Mouse (Mus musculus) bone marrow, adult 2 months (tissue): ENCODE data around the gene Olfr1255. TPM values are rescaled to one million over a fixed set of nuclear protein-coding genes. Genes with fewer than 3 reads are reported as not detected.

Source experiments
- H3K27ac ChIP-seq: fragments of 200-500 bp; 2 replicates; pipeline ENCODE4 v1.5.1; 2012; ENCODE audit warnings: low read depth, mild to moderate bottlenecking, control low read depth, inconsistent platforms, low read length; ENCODE audit not compliant: control insufficient read depth, poor library complexity, insufficient read depth
- H3K4me1 ChIP-seq: fragments of 200-500 bp; 2 replicates; pipeline ENCODE4 v1.6.1; 2011; ENCODE audit warnings: low read length; ENCODE audit not compliant: control insufficient read depth, insufficient read depth
- H3K4me3 ChIP-seq: fragments of 200-500 bp; replicated peaks from 2 replicates; pipeline ENCODE3; 2011; ENCODE audit warnings: mild to moderate bottlenecking, low read depth, low read length, control low read depth; ENCODE audit not compliant: control insufficient read depth
- CTCF ChIP-seq: fragments of 200-500 bp; IDR thresholded peaks from 2 replicates; pipeline ENCODE4 v1.5.1; 2011; ENCODE audit warnings: low read length, control low read depth; ENCODE audit not compliant: control insufficient read depth, insufficient read depth
- POLR2A ChIP-seq: fragments of 200-500 bp; IDR thresholded peaks from 2 replicates; pipeline ENCODE4 v1.6.1; 2011; ENCODE audit warnings: low read depth, mild to moderate bottlenecking, control low read depth, low read length, borderline replicate concordance; ENCODE audit not compliant: control insufficient read depth
- WGBS: fragments of 180-500 bp; shearing (Covaris S2); methylation state at CpG from one replicate; pipeline ENCODE4 v1.1.7; 2018; 5-methylcytosine and 5-hydroxymethylcytosine counted together
- polyA plus RNA-seq: library from polyadenylated mRNA; stranded (reverse); fragments of >200 nt; gene quantifications from 2 replicates; pipeline ENCODE4 v1.2.4, GENCODE M21; 2011; ENCODE audit warnings: low replicate concordance; ENCODE audit not compliant: missing spikeins, insufficient read depth, insufficient read length

Olfr1255 gene
- polyA plus RNA-seq, result not detected in 2 replicates

DNA sequence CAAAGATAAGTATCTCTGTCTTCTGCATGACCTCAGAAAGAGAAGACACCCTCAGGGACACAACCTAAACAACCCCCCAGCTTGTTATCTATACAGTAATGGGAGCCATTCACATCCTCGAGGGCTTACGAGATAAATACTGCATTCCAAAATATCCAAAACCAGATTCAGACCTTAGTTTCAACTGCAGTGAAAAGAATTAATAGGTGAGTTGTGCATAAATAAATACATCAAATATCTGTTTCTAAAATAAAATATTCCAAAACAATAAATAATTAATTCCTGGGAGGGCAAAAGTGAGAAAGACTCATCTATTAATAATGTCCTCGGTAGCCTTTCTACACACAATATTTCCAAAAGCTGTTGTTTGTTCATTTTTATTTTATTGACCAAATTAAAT lies at the start of gene Olfr1255:
Gene Olfr1255, plus strand, starts transcription at position 301 of the 400 bp plus-strand sequence.
- TF ChIP-seq CTCF, result no peak
- TF ChIP-seq POLR2A, result no peak
- Histone ChIP-seq H3K4me1 (no peaks in the 10 kb centered on the region), H3K4me3 (no peak within 1 kb of the TSS), H3K27ac (no peak within 1 kb of the TSS)
- 82% methylated on average over 3 of the region's 3 CpGs for WGBS

DNA sequence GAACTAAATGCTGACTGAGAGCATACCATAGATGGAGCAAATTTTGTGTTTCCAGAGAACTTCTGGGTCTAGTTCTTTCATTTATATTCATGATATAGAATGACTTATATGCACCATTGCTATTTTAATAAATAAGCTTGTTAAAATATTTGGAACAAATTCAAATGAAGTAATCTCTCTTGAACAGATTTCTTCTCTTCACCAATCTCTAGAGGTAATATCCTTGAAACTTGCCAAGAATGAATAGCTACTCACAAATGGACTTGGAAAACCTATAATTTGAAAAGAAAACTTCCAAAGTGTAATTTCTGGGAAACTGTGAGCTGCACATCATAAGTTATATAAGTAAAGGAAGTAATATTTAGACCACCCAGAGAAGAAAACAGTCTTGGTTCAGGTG lies 18.3 kb upstream of the Olfr1255 start, which contains the start of gene Olfr1254:
Gene Olfr1254, minus strand, starts transcription at position 101 of the 400 bp plus-strand sequence.
- no peaks in the 10 kb centered on the region for H3K4me1 ChIP-seq
- no peak within 1 kb of the TSS for H3K27ac ChIP-seq
- TF ChIP-seq POLR2A (no peak), CTCF (no peak)
- H3K4me3 ChIP-seq, result no peak within 1 kb of the TSS

DNA sequence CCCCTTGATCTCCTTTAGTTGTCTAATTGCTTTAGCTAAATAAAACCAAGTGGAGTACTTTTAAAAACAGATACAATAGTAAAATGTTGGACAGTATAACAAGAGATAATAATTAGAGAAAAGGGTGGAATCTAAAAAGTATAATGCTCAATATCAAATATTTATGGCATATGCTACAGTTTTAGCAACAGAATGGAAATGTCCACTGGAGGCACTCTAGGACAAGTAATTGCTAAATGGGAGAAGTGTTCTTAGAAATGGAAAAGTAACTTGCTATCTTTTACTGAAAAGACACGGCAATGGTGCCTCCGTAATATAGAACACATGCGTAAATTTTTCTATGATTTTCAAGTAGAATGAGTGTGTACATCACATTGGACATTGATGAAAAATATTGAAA lies 12.3 kb upstream of the Olfr1255 start:
- Histone ChIP-seq H3K4me3 (no peak overlapping the region), H3K4me1 (no peaks in the 10 kb centered on the region), H3K27ac (no peak overlapping the region)
- 83% methylated on average over 3 of the region's 3 CpGs for WGBS
- TF ChIP-seq POLR2A, result no peak
- no peak for TF ChIP-seq CTCF

DNA sequence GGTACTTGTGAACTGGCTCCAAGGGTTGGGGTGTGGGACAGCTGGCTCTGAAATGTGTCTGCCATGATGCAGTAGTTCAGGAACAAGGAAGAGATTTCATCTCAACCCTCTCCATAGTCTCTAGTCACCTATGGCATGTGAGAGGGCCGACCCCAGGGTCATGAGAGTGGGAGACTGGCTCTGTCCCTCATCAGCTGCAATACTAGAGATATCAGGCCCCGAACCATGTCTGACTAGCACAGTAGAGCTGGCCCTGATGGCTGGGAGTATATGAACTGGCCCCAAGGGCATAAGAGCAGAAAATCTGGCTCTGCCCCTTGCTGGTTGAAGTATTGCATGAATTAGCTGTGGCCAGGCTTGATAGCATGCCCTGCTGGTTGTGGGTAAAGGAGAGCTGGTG lies 1.1 kb upstream of the Olfr1255 start:
- 67% methylated on average over 2 of the region's 2 CpGs for WGBS
- Histone ChIP-seq H3K4me1 (no peaks in the 10 kb centered on the region), H3K27ac (no peak overlapping the region), H3K4me3 (no peak overlapping the region)
- TF ChIP-seq CTCF (no peak), POLR2A (no peak)

DNA sequence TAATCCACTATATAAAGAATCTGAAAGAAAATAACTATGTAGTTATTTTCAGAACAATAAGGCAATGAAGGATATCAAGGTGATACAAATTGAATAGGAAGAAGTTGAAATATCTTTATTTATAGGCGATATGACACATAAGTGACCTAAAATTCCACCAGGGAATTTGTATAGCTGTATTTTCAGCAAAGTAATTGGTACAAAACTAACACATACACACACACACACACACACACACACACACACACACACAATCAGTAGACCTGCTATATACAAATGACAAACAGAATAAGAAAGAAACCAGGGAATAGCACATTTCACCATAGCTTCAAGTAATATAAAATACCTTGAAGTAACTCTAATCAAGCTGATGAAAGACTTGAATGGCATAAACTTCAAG lies 8.4 kb downstream of the Olfr1255 start:
- no peak for TF ChIP-seq POLR2A
- TF ChIP-seq CTCF, result no peak
- whole genome bisulfite sequencing, result 84% methylated on average over 1 of the region's 1 CpGs
- Histone ChIP-seq H3K4me1 (no peaks in the 10 kb centered on the region), H3K27ac (no peak overlapping the region), H3K4me3 (no peak overlapping the region)

DNA sequence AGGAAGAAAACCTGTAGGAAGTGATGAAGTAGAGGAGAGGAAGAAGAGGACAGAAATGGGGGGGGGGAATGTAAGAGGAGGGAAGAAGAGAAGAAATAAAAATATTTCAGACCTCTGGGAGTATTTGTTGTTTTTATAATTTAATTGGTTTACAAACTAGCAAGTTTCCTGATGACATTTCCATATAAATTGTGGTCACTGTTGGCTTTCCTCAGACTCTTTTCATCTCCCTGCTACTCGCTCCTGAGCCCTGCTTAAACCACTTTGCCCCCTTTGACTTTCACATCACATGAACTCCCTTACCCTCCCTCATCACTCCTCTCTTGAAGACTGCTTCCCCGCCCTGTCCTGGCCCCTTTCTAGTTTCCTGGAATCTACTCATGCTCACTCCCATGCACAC lies 29.6 kb downstream of the Olfr1255 start, which contains the start of gene Olfr1256:
Gene Olfr1256, minus strand, starts transcription at position 101 of the 400 bp plus-strand sequence.
- no peak within 1 kb of the TSS for H3K27ac ChIP-seq
- WGBS, result 63% methylated on average over 2 of the region's 2 CpGs
- no peaks in the 10 kb centered on the region for H3K4me1 ChIP-seq
- TF ChIP-seq CTCF (no peak), POLR2A (no peak)
- H3K4me3 ChIP-seq, result no peak within 1 kb of the TSS

DNA sequence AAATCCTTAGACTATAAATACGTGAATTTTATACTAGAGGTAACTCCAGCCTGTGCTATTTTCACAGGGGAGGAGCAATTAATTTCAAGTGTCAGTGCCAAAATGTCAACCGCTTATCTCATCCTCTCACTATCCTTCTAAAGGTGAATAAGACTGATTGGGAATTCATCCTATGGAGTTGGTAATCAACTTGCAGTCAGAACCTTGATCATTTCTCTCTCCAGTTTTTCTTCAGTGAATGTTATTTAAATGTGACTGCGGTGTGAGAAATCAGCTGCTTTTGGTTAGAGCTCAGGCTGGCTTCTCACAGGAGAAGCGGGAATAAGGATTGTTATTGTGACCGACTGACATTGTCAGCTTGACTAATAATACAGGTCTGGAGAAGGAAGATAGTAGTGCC lies 36.3 kb downstream of the Olfr1255 start, which contains the start of gene Olfr48:
Gene Olfr48, minus strand, starts transcription at position 101 of the 400 bp plus-strand sequence.
- Histone ChIP-seq H3K4me3 (no peak within 1 kb of the TSS), H3K4me1 (no peaks in the 10 kb centered on the region), H3K27ac (no peak within 1 kb of the TSS)
- 84% methylated on average over 5 of the region's 5 CpGs for WGBS
- TF ChIP-seq CTCF (no peak), POLR2A (no peak)

DNA sequence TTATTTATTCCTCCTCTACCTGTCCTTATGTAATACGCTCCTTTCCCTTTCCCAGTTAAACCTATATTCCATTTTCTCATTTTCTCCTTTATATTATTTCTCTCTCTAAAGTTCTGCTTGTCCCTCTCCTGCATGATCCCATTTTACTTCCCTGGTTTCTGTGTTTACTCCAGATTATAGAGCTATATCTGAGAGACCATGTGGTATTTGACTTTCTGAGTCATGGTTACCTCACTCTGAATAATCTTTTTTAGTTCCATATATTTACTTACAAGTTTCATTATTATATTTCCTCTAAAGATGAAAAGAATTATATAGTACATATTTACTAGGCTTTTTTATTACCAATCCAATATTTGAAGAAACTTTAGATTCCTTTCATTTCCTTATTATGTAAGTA lies 37.4 kb downstream of the Olfr1255 start:
- TF ChIP-seq CTCF (no peak), POLR2A (no peak)
- 74% methylated on average over 1 of the region's 1 CpGs for WGBS
- no peak overlapping the region for H3K4me3 ChIP-seq
- no peak overlapping the region for H3K27ac ChIP-seq
- H3K4me1 ChIP-seq, result no peaks in the 10 kb centered on the region

Other genes with a start within 250 kb of the Olfr1255 start
- not detected in 2 replicates for gene Olfr1245, start 233.6 kb upstream of the Olfr1255 start, polyA plus RNA-seq
- not detected in 2 replicates for gene Olfr1246, start 218.9 kb upstream of the Olfr1255 start, polyA plus RNA-seq
- gene Olfr1247, start 197.9 kb upstream of the Olfr1255 start, polyA plus RNA-seq, result not detected in 2 replicates
- gene Olfr1248, start 193.8 kb upstream of the Olfr1255 start, polyA plus RNA-seq, result not detected in 2 replicates
- gene Olfr1249, start 177.1 kb upstream of the Olfr1255 start, polyA plus RNA-seq, result not detected in 2 replicates
- gene Olfr1250, start 150.6 kb upstream of the Olfr1255 start, polyA plus RNA-seq, result 0.45 TPM in 1 of 2 replicates, not detected in the other
- not detected in 2 replicates for gene Olfr1251, start 140.1 kb upstream of the Olfr1255 start, polyA plus RNA-seq
- not detected in 2 replicates for gene Olfr1252, start 87.0 kb upstream of the Olfr1255 start, polyA plus RNA-seq
- gene Olfr1253, start 55.0 kb upstream of the Olfr1255 start, polyA plus RNA-seq, result not detected in 2 replicates
- 0.70 TPM in 1 of 2 replicates, not detected in the other for gene Olfr1254, start 18.4 kb upstream of the Olfr1255 start, polyA plus RNA-seq
- not detected in 2 replicates for gene Olfr1256, start 29.5 kb downstream of the Olfr1255 start, polyA plus RNA-seq
- not detected in 2 replicates for gene Olfr48, start 36.2 kb downstream of the Olfr1255 start, polyA plus RNA-seq
- gene Olfr1257, start 66.4 kb downstream of the Olfr1255 start, polyA plus RNA-seq, result not detected in 2 replicates
- not detected in 2 replicates for gene Olfr1258, start 115.3 kb downstream of the Olfr1255 start, polyA plus RNA-seq
- not detected in 2 replicates for gene Olfr1259, start 136.6 kb downstream of the Olfr1255 start, polyA plus RNA-seq
- not detected in 2 replicates for gene Olfr1260, start 162.3 kb downstream of the Olfr1255 start, polyA plus RNA-seq
- gene Olfr1261, start 179.2 kb downstream of the Olfr1255 start, polyA plus RNA-seq, result not detected in 2 replicates
- not detected in 2 replicates for gene Olfr1262, start 188.1 kb downstream of the Olfr1255 start, polyA plus RNA-seq
- gene Olfr1263, start 200.1 kb downstream of the Olfr1255 start, polyA plus RNA-seq, result not detected in 2 replicates
- 0.31 TPM in 1 of 2 replicates, not detected in the other for gene Olfr1264, start 213.5 kb downstream of the Olfr1255 start, polyA plus RNA-seq
- not detected in 2 replicates for gene Olfr1265, start 223.3 kb downstream of the Olfr1255 start, polyA plus RNA-seq